Mouse (Mus musculus): ENCODE measurements around the gene Lpcat3.
A peak's percentile ranks its signal among the peaks of the same experiment; 100 is the strongest.

The Lpcat3 gene

DNA sequence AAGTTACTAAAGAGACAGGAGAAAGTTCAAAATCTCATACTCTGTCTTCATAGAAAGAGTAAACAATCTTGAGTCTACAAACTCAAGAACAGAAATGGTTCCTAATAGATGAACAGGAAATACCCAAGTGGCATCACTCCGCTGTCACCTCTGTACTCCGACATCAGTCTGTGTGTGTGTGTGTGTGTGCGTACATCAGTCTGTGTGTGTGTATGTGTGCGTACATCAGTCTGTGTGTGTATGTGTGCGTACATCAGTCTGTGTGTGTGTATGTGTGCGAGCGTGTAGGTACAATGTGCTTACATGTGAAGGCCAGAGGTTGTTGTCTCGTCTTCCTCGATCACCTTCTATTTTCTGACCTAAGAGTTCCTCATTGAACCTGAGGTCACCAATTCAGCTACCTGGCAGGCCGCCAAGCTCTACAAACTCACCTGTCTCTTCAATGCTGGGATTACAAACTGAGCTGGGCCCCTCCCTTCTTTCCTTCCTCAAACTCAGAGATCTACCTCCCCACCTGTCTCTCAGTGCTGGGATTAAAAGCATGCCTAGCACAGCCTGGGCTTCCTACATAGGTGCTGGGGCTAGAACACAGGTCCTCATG is 45.6 kb downstream of the Lpcat3 start:
- DNase-seq, result no peak

DNA sequence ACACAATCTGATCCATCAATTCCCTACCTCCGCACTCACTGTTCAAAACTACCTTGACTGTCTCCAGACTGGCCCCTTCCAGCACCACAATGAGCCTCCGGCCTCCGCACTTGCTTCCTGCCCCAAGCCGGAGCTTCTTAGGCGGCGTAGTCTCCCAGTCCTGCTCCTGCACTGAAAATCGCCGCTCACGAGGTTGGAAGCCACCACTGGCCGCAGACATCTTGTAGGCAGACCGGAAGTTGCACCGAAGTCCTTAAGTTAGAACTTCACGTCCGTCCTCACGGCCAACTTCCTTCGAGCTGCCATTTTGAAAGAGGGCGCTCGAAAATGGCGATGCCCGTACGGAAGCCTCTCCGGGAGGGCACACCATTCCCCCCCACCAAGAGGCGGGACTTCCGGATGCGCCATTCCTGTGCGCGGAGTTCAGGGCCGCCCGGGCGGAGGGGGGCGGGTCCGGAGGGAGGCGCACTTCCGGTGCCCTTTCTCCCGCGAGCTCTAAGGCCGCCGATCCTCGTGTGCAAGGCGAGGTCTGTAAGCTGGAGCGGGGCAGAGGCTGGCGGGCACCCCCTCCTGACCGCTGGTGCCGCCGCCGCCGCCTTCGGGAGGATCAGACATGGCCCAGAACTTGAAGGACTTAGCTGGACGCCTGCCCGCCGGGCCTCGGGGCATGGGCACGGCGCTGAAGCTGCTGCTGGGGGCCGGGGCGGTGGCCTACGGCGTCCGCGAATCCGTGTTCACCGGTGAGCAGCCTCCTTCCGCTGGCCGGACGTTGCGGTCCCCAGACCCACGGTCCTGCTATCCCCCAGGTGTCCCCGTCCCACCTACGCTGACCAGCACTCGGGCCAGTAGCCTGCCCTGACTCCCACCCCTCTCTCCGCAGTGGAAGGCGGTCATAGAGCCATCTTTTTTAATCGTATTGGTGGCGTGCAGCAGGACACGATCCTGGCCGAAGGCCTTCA is 49.3 kb downstream of the Lpcat3 start, which contains the start of the genes Emg1 and Phb2:
Gene Emg1 (minus strand): TSS at position 355 of the 959 bp plus-strand sequence.
Gene Phb2 (plus strand): TSS at position 513 of the 959 bp plus-strand sequence.
- DNase-seq, result peak; percentile 98

DNA sequence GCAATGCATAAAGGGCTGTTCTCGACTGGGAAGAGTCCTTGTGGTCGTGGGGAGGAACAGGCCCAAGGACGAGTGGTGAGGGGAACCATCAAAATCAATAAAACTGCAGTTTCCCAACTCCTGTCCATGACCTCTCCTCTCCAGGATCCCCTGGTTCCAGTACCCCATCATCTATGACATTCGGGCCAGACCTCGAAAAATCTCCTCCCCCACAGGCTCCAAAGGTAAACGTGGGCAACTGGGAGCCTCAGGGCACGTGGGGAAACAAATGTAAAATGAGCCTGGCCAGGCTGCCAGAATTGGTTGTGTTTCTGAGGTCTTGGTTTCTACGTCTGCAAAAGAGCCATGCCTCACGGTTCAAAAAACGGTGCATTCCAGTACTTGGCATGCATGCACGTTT is 50.1 kb downstream of the Lpcat3 start:
- DNase-seq, result no peak

DNA sequence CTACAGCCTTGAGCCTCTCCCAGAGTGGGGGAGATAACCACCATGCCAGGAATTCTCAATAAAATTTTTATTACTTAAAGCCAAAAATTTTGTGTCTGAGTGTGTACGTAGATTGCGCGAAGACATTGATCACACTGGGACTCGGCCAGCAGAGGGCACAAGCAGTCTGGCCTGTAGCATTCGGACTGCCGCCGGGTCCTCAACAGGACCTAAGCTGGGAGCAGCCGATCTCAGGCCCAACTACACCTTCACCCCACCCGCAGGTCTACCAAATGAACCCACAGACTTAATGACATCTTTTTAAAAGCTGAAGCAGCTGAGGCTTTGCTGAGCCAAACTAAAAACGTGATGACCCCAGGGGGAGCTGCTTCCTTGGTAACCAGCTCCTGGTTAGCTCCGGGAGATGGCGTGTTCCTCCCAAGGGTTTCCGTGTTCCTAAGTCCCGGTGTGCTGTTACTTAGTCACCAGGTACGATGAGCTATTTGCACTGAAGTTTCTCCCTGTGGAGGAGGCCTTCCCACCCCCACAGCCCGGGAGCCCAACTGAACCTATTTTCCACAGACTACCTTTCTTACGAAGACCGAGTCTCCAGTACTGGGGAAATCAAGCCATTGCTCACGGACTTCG is 54.1 kb downstream of the Lpcat3 start:
- no peak for DNase-seq

DNA sequence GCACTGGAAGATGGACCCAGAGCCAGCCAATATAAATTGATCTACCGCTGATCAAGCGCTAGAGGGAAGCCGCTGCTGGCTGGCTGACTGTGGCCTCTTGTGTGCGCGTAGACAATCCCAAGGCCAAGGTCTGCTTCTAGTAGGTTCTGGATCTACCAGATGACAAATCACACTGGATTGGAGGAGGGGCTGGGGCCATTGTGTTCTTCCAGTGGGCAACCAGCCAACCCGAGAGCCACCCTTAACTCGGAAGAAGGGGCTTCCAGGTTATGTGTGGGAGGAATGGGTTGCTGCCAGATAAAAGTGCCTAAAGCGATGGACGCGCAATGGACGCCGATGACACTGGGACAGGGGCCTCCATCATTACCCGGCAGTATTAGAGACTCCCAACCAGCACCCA is 55.1 kb downstream of the Lpcat3 start:
- DNase-seq, result no peak

DNA sequence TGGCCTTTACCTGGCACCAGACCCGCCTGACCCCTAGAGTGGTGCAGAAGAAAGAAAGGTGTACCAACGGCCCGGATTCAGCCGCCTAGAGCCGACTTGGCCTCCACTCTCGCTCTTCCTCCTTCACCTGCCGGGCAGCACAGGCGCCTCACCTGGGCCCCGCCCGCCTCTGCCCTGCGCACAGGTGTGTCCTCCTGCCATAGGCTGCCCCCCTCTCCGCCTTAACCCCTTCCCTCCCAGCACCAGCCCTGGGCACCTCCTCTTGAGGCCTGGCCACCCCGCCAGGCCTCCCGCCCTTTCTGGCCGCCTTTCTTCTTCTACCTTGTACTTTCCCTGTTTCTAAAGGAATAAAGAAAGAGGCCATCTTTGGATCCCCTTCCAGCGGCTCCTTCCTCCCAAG is 55.9 kb downstream of the Lpcat3 start:
- DNase-seq, result no peak

DNA sequence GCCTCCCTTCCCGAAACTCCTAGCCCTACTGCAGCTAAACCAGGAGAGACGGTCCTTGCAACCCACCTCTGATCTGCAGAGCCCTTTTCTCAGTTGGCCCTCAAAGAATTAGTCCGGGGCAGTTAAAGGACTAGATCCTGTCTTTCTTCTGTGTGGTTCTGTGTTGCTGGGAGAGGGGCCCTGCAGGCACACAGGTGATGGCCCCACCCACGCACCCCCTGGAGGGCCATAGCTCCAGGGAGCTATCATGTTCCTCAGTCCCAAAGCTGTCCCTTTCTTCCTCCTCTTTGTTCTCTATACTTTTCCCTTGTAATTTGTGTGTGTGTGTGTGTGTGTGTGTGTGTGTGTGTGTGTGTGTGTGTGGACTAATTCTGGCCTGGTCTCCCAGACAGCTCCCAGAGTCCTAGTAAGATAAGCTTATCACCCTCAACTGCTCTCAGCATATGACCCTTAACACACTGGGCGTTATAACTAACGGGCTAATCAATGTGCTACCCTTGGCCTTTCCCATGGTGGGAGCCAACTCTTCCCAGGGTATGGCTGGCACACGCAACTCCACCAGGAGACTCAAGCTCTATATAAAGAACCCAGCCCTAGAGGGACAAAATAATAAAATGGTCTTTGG is 56.6 kb downstream of the Lpcat3 start:
- DNase-seq, result no peak

DNA sequence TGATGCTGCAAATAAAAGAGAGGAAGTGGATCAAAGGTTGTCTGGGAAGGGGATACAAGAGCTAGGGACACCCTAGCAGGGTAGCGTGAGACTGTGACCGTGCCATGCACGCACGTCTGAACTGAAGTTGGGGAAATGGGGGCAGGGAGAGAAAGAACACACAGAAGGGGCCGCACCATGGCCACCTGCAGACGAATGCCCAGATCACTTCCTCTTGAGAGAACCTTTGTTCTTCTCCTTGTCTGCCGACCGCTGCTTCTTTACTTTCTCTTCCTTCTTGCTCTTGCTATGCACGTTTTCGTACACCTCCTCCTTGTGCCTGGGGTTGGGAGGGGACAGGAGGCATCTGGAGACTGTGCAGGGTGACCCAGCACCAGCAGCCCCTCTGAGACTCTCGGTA is 58.1 kb downstream of the Lpcat3 start:
- no peak for DNase-seq

DNA sequence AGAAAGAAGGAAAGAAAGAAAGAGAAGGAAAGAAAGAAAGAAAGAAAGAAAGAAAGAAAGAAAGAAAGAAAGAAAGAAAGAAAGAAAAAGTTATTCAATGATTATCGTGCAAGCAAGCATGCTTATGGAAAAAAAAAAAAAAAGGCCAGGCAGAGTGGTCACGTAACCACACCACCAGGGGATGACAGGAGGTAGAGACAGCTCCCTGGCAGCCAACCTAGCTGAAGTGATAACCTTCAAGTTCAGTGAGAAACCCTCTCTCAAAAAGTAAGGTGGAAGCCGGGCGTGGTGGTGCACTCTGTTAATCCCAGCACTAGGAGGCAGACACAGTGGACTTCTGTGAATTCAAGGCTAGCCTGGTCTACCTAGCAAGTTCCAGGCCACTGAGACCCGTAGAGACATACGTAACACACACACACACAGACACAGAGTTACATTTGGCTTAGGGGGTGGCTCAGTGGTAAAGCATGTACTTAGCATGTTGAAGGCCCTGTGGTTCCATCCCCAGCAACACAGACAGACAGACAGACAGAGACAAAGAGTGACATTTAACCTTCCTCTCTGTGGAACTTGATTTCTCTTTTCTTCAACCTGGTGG is 60.1 kb downstream of the Lpcat3 start:
- no peak for DNase-seq

DNA sequence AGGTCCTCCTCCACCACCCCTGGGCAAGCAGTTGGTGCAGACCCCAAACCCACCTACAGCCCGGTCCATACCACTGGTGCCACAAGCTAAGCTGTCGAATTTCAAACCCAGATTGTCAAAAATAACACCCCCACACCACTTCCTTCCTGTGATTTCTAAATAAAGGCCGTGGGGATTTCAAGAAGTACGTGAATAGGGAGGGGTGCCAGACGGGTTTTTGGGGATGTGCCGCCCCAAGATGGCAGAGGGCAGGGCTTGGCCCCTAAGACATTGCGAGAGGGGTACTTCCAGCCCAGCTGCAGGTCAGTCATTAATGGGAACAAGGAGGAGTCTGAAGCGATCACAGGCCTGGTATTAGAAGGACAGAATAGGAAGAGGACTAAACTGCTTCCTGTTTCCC is 60.7 kb downstream of the Lpcat3 start:
- DNase-seq, result no peak

DNA sequence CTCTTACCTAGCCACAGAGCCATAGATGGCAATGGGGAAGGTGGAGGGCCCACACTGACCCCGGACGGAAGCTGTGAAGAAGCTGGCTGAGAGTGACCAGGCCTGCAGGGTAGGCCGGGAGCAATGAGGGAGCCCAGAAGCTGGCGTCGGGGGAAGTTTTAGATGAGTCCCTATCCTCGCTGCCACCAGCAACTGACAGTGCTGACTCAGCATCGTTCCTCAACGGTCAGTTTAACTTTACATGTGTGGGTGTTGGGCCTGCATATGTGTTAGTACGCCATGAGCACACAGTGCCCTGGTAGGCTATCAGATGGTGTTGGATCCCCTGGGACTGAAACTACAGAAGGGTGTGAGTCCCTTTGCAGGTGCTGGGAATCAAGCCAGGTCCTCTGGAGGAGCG is 61.6 kb downstream of the Lpcat3 start:
- no peak for DNase-seq

DNA sequence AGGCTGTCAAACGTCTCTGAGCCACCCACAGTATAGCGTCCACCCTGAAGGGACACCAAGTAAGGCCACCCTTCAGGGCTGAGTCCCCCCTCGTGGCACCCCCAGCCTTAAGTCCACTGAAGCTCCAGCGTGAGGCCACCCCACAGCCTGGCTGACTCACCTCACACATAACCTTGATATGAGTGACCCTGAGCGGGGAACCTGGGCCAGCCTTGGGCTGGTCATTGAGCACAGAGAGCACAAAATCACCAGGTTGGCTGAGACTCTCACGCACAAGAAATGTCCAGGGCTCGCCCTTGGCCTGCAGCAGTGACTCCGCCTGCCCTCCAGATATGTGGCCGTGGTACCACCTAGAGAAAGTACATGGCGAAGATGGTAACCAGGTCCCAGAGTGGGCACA is 65.8 kb downstream of the Lpcat3 start:
- no peak for DNase-seq

DNA sequence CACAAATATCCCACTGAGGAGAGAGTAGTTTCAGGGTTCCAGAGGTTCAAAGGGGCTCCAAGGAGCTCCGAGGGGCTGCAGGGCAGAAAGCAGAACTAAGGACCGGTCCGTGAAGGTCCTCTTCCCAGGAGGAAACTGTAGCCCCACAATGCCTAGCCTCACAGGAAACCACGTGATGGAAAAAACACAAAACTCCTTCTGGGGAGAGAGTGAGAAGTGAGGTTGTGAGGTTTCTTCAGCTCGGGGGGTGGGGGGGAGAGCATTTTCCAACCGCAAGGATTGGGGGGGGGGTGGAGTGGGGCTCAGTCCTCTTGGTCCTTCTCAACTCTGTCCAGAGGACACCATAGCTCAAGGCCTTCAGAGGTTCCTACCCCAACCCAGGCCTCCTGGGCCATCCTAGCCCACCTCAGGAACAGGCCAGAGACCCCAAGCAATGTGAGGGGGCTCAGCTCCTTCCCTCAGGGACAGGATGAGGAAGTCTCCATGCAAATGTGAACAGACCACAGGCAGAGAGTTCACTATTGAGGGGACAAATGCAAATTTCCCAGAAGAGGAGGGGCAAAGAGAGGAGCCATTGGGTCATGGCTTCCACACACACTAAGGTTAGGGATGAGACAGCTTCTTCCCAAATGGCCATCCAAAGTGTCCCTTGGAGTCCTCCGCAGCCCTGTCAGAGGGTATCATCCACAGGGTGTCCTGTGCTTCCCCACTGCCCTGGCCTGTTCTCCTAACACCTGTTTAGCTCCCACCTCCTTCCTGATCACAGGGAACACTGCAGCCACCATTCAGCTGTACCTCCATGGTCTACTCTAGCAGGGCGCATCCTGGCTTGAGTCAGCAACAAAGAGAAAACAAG is 67.3 kb downstream of the Lpcat3 start:
- no peak for DNase-seq

DNA sequence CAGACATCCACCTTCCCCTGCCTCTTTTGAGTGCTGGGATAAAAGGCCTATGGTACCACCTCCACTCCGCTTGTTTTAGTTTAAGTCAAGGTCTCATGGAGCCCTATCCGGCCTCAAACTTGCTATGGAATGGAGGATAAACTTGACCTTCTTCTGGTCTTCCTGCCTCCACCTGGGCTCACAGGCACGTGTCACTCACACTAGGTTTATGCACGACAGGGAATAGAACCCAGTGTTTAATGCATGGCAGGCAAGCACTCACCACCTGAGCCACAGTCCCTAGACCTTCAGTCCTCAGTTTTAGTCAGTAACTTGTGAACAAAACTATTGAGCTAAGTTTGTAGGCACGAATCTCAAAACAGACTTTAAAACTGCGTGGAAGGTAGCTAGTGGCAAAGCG is 68.2 kb downstream of the Lpcat3 start:
- no peak for DNase-seq

DNA sequence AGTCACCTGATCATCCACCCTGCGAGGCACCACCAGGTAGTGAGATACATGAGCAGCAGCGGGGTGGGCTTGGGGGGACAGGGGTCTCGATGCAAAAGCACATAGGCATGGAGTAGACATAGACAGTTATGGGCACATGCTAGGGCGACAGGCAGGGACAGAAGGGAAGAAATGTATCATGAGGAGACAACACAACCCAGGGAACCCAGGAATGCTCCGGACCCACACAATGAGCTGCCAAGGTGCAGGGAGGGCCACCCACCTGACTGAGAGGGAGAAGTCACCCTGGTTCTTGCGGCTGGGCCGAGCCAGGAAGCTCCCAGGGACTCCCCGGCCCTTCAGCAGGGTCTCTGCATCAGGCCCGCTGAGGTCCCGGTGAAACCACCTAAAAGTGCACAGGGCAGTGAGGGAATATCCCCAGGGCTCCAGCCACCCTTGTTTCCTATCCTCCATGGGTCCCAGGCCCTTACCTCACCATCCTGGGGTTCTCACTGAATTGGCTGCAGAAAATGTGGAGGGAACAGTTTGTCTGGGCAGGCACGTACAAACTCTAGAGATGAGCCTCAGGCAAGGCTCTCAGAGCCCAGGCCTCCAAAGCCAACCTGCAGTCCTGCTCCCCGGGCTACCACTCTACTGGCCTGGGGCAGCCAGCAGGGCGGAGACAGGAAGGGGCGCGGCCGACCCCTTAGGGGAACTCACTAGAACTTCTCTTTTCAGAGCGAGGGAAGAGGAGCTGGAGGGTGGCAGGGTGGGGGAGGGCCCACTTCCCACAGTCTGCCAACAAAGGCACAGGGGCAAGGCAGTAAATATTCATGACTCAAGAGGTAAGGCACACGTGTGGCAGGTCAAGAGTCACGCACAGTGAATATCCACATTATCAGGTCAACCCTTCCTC is 69.9 kb downstream of the Lpcat3 start:
- DNase-seq, result no peak

DNA sequence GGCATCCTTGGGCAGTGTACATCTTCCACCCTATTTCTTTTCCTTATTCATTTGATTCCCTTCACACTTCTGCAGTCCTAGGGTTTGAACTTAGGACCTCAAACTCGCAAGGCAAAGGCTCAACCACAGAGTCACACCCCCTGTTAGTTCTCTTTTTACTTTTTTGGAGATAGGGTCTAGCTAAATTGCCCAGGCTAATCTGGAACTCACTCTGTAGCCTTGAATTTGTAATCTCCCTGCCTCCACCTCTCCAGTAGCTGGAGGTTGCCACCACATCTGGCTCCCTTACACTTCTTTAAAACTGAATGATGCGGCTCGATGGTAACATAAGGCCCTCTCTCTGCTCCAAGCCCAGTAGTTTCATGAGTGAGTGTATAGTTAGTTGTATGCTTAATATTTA is 71.6 kb downstream of the Lpcat3 start:
- DNase-seq, result no peak

DNA sequence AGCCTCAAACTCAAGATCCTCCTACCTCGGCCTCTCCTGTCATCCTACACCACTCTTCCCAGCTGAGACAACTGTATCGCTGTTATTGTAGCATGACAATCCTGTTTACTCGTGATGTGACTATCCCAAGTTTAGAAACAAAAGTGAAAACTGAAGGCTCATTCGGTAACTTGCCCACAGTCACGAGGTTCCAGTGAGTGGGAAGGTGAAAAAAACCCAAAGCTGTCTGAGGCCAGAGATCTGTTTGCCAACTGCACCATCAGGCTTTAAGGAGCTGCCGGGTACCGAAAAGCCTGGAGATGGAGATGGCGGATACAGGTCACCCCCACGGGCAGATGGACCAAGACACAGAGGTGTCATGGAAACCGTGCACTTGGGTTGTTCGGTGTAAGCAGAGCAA is 74.2 kb downstream of the Lpcat3 start:
- DNase-seq, result no peak

DNA sequence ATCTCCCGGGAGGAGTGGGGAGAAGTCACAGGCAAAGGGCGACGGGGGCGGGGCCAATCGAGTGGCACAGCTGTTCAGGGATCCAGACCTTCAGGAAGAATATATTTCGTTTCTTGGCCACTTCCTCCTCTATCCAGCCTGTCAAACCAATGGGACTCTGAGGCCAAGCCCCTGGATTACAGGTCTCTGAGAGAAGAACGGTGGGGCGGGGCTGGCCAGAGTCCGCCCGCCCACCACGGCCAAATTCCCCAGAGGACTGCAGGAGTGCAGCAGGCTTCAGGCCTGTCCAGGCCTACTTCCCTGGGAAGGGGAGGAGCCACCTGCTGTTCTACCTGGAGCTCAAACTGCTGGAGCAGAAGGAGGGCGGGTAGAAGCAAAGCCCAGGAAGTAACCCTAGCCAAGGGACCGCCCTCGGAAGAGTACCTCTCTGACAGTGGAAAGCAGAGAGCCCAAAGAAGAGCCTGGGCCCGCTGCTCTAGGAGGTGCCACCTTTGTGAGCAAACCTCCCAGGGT is 75.7 kb downstream of the Lpcat3 start, which contains the start of gene Ptpn6:
Gene Ptpn6 (minus strand): TSS at position 204 of the 513 bp plus-strand sequence.
- no peak for DNase-seq

DNA sequence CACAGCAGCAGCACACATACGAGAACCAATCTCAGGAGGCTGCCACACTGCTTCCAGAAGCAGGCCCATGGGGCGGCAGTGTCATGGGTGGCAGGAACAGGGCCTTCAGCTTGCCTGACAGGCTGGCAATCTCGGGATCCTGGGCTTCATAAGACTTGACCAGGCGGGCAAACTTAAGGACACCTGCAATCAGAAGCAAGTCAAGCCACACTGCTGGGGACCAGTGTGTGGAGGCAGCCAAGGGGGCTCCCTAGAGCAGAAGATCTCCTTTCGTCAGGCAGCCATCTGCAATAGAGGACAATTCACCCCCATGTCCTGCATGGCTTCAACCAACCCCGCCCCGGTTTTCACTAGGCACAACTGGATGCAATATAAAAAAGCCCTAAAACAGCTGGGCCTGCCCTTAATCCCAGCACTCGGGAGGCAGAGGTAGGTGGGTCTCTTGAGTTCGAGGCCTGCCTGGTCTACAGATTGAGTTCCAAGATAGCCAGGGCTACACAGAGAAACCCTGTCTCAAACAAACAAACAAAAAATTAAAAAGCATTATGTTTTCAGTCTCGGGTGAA is 76.5 kb downstream of the Lpcat3 start:
- DNase-seq, result no peak

DNA sequence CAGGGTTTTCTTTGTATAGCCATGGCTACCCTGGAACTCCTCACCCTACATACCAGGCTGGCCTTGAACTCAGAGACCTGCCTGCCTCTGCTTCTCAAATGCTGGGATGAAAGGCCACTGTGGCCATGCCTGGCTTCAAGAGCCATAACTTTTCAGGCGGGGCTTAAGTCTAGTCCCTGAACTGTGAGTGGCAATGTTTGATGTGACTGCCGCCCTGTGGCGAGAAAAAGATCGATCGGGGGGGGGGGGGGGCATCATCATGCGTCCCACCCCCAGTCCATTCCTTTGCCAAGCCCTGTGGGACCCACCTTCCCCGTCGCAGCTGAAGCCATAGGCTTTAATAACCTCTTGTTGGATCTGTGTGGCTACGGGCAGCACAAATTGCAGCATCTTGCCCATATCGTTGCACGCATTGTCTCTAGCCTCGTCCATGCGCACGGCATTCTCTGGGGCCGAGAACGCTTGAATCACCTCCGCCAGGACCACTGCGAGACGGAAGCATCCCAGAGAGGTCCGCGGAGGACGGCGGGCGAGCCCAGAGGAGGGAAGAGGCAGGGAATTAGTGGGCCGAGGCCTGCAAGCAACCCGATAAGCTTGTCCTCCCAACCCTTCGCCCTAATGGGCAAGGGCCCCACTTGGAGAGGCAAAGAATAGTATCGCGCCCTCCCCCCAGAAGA is 77.5 kb downstream of the Lpcat3 start:
- no peak for DNase-seq

Measured in right cerebral cortex, postnatal 25 days (tissue).